Mouse (Mus musculus) cortical plate, adult 2 months (tissue): ENCODE results near the gene Rab4a.

Source experiments
- CTCF ChIP-seq: fragments of 200-500 bp; IDR thresholded peaks from 2 replicates; pipeline ENCODE4 v1.5.1; 2011; ENCODE audit warnings: mild to moderate bottlenecking, control low read depth, low read length; ENCODE audit not compliant: insufficient read depth; ENCODE audit errors: extremely low read depth
- POLR2A ChIP-seq: fragments of 200-500 bp; IDR thresholded peaks from 2 replicates; pipeline ENCODE4 v1.6.1; 2011; ENCODE audit warnings: mild to moderate bottlenecking, low read length, control low read depth; ENCODE audit not compliant: insufficient read depth; ENCODE audit errors: extremely low read depth

GRCm38 (mm10) chr8:123874324-123874723 is 68.5 kb downstream of the Rab4a start:
- TF ChIP-seq CTCF (no peak), POLR2A (no peak)
